Mouse (Mus musculus) intestine, embryonic 14.5 days (tissue): Measurements from ENCODE around the gene Uhrf1. TPM values are rescaled to one million over a fixed set of nuclear protein-coding genes. Genes with fewer than 3 reads are reported as not detected.
A peak's percentile ranks its signal among the peaks of the same experiment; 100 is the strongest.

Experiments used
- ATAC-seq: fragments of 200-750 bp; cut with Nextera tagmentation; replicated peaks from 2 replicates; pipeline ENCODE4 v1.8.0; 2017; ENCODE audit warnings: low read depth, moderate number of reproducible peaks, moderate TSS enrichment, moderate library complexity; ENCODE audit not compliant: low FRiP score, low TSS enrichment
- DNase-seq: peaks from one replicate; pipeline ENCODE4 v3.0.0-alpha.2; 2018; ENCODE audit warnings: low spot score
- H3K27ac ChIP-seq: fragments of 300-500 bp; sonication (generic); 2 replicates; pipeline ENCODE4 v1.5.1; 2014; ENCODE audit warnings: low read depth, mild to moderate bottlenecking, control low read depth
- H3K27me3 ChIP-seq: fragments of 300-500 bp; sonication (generic); replicated peaks from 2 replicates; pipeline ENCODE4 v1.6.1; 2014; ENCODE audit warnings: low read length, control low read depth; ENCODE audit not compliant: control insufficient read depth, insufficient read depth
- H3K36me3 ChIP-seq: fragments of 300-500 bp; sonication (generic); 2 replicates; pipeline ENCODE4 v1.6.1; 2014; ENCODE audit warnings: low read length, control low read depth; ENCODE audit not compliant: control insufficient read depth, insufficient read depth
- H3K4me1 ChIP-seq: fragments of 300-500 bp; sonication (generic); replicated peaks from 2 replicates; pipeline ENCODE4 v1.6.1; 2014; ENCODE audit warnings: low read length, control low read depth, mixed read lengths; ENCODE audit not compliant: control insufficient read depth, insufficient read depth
- H3K4me2 ChIP-seq: fragments of 300-500 bp; sonication (generic); 2 replicates; pipeline ENCODE4 v1.6.1; 2014; ENCODE audit warnings: low read length
- H3K4me3 ChIP-seq: fragments of 300-500 bp; sonication (generic); 2 replicates; pipeline ENCODE4 v1.5.1; 2014; ENCODE audit warnings: low read depth, low read length, control low read depth, mixed read lengths
- H3K9ac ChIP-seq: fragments of 300-500 bp; sonication (generic); 2 replicates; pipeline ENCODE4 v1.6.1; 2014; ENCODE audit warnings: mild to moderate bottlenecking, low read length
- H3K9me3 ChIP-seq: fragments of 300-500 bp; sonication (generic); 2 replicates; pipeline ENCODE4 v1.6.1; 2016; ENCODE audit warnings: low read length, control low read depth; ENCODE audit not compliant: control insufficient read depth
- WGBS: fragments of 180-500 bp; shearing (Covaris S2); extraction: QIAGEN DNeasy Blood & Tissue Kit; methylation state at CpG from one replicate; pipeline ENCODE4 v1.1.7; 2014; 5-methylcytosine and 5-hydroxymethylcytosine counted together
- polyA plus RNA-seq: library from polyadenylated mRNA; unstranded; fragments of >200 nt; fragmentation: Nextera tagmentation; extraction: Ambion mirVana; gene quantifications from 2 replicates; pipeline ENCODE4 v1.2.1, GENCODE M21; 2014

Gene Uhrf1
- polyA plus RNA-seq, 1 experiment from 2014 or later = 122 TPM

- Histone ChIP-seq H3K27me3 (no peaks in the 10 kb centered on the region), H3K4me1 (peaks cover 10% of the 10 kb centered on the region), H3K9me3 (no peaks in the 10 kb centered on the region), H3K4me3 (no peak overlapping the region), H3K9ac (no peak overlapping the region), H3K36me3 (peaks cover 37% of the 10 kb centered on the region), H3K27ac (peak overlapping the region; percentile 93; the same call in 1 of the 2 replicates), H3K4me2 (no peak overlapping the region)
- ATAC-seq (no peak), DNase-seq (no peak)
- 85% methylated on average over 5 of the region's 5 CpGs for WGBS
These were observed 24.8 kb upstream of the Uhrf1 start for GRCm38 (mm10) chr17:56278340-56278739.

GRCm38 (mm10) chr17:56279481-56280155 is 23.5 kb upstream of the Uhrf1 start:
- Histone ChIP-seq H3K4me3 (no peak overlapping the region), H3K27me3 (no peaks in the 10 kb centered on the region), H3K9me3 (no peaks in the 10 kb centered on the region), H3K27ac (no peak overlapping the region), H3K4me2 (no peak overlapping the region), H3K4me1 (peaks cover 10% of the 10 kb centered on the region), H3K36me3 (peaks cover 48% of the 10 kb centered on the region), H3K9ac (no peak overlapping the region)
- WGBS = 88% methylated on average over 12 of the region's 12 CpGs
- no peak for ATAC-seq
- no peak for DNase-seq

GRCm38 (mm10) chr17:56281193-56281592 is 21.9 kb upstream of the Uhrf1 start:
- DNase-seq (no peak), ATAC-seq (no peak)
- H3K27me3 ChIP-seq = no peaks in the 10 kb centered on the region
- H3K9ac ChIP-seq = no peak overlapping the region
- H3K4me2 ChIP-seq = no peak overlapping the region
- H3K27ac ChIP-seq = no peak overlapping the region
- H3K9me3 ChIP-seq = no peaks in the 10 kb centered on the region
- H3K36me3 ChIP-seq = peaks cover 63% of the 10 kb centered on the region
- peaks cover 10% of the 10 kb centered on the region for H3K4me1 ChIP-seq
- 92% methylated on average over 12 of the region's 12 CpGs for WGBS
- H3K4me3 ChIP-seq = no peak overlapping the region

DNA sequence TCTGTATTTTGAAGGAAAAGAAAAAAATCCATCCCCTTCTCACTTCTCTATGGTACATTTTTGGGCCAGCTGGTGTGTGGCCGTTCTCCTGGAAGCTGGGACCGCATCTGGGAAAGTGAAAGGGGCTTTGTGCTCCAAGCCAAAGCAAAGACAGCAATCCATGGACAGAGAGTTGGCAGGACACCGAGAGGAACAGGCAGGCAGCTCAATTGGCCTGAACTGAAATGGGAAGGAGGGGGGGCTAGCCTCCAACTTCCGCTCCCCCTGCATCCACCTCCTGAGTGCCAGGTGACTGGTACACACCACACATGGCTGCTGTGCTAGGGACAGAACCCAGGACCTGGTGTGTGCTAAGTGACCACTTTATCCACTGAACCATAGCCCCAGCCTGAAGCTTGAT is 20.3 kb upstream of the Uhrf1 start:
- peaks cover 10% of the 10 kb centered on the region for H3K4me1 ChIP-seq
- no peaks in the 10 kb centered on the region for H3K27me3 ChIP-seq
- H3K4me2 ChIP-seq = no peak overlapping the region
- no peak overlapping the region for H3K4me3 ChIP-seq
- no peaks in the 10 kb centered on the region for H3K9me3 ChIP-seq
- no peak overlapping the region for H3K9ac ChIP-seq
- ATAC-seq = no peak
- WGBS = 87% methylated on average over 4 of the region's 4 CpGs
- peaks cover 70% of the 10 kb centered on the region for H3K36me3 ChIP-seq
- H3K27ac ChIP-seq = no peak overlapping the region
- DNase-seq = no peak

GRCm38 (mm10) chr17:56283316-56283715 is 19.8 kb upstream of the Uhrf1 start:
- DNase-seq (no peak), ATAC-seq (no peak)
- Histone ChIP-seq H3K4me1 (peaks cover 12% of the 10 kb centered on the region), H3K27me3 (no peaks in the 10 kb centered on the region), H3K36me3 (peaks cover 70% of the 10 kb centered on the region), H3K4me3 (no peak overlapping the region), H3K9ac (no peak overlapping the region), H3K4me2 (no peak overlapping the region), H3K27ac (no peak overlapping the region), H3K9me3 (no peaks in the 10 kb centered on the region)
- WGBS = 92% methylated on average over 8 of the region's 8 CpGs

- Histone ChIP-seq H3K4me1 (peaks cover 25% of the 10 kb centered on the region), H3K36me3 (peaks cover 48% of the 10 kb centered on the region), H3K4me3 (no peak overlapping the region), H3K27ac (no peak overlapping the region), H3K27me3 (no peaks in the 10 kb centered on the region), H3K9ac (no peak overlapping the region), H3K4me2 (no peak overlapping the region), H3K9me3 (no peaks in the 10 kb centered on the region)
- no peak for ATAC-seq
- no peak for DNase-seq
- 92% methylated on average over 11 of the region's 11 CpGs for WGBS
These were observed 17.1 kb upstream of the Uhrf1 start for GRCm38 (mm10) chr17:56285995-56286394.

DNA sequence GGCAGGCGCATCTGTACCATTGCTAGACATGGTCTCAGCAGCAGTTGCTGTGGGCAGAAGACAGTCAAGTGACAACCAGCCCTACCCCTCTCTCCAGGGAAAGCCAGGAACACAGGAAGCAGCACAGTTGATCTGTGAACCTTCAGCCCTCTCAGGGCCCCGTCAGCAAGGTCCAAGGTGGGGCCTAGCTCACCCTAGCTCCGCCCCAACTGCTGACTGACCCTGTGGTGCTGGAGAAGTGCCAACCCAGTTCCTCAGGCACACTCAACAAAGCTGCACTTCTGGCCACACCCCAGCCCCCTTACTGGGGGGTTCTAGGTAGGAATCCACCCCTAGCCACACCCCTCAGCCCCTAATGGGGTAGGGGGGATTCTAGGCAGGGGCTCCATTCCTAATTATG is 15.3 kb upstream of the Uhrf1 start:
- WGBS = 44% methylated on average over 3 of the region's 3 CpGs

DNA sequence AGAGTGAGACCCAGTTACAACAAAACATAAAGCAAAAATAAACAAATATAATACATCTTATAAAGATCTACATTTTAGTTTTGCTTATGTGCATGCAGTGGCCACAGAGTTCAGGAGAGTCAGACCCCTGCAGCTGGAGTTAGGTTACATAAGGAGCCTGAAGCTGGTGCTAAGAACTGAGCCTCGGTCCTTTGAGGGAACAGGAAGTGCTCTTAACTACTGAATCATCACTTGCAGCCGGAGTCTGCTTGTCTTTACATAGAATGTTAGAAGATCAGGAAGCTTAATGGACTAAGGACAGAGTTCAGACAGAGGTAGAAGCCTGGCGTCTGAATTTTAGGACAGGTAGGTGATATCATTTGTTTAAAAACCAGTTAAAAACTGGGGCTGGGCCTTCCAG is 14.3 kb upstream of the Uhrf1 start:
- Histone ChIP-seq H3K36me3 (peaks cover 30% of the 10 kb centered on the region), H3K9me3 (no peaks in the 10 kb centered on the region), H3K27me3 (no peaks in the 10 kb centered on the region), H3K4me3 (peak overlapping the region; percentile 52), H3K4me2 (peak overlapping the region; percentile 57), H3K4me1 (peaks cover 25% of the 10 kb centered on the region), H3K9ac (peak overlapping the region; percentile 83), H3K27ac (peak overlapping the region; percentile 92)
- no peak for DNase-seq
- 38% methylated on average over 3 of the region's 3 CpGs for WGBS
- ATAC-seq = no peak

More for the DNA sequence above, 15.3 kb upstream of the Uhrf1 start:
- no peaks in the 10 kb centered on the region for H3K27me3 ChIP-seq
- H3K9me3 ChIP-seq = no peaks in the 10 kb centered on the region
- peak; percentile 70 for DNase-seq
- H3K4me3 ChIP-seq = no peak overlapping the region
- ATAC-seq = no peak; the same call in 1 of the 2 replicates
- peak overlapping the region; percentile 62 for H3K27ac ChIP-seq
- peaks cover 25% of the 10 kb centered on the region for H3K4me1 ChIP-seq
- peak overlapping the region; percentile 25; the same call in 1 of the 2 replicates for H3K9ac ChIP-seq
- H3K36me3 ChIP-seq = peaks cover 38% of the 10 kb centered on the region
- peak overlapping the region; percentile 57 for H3K4me2 ChIP-seq
